Mouse (Mus musculus): Measurements from ENCODE around the gene Lrp4. TPM values are rescaled to one million over a fixed set of nuclear protein-coding genes. Genes with fewer than 3 reads are reported as not detected.

The Lrp4 gene
- polyA plus RNA-seq, 1 experiment, result not detected

DNA sequence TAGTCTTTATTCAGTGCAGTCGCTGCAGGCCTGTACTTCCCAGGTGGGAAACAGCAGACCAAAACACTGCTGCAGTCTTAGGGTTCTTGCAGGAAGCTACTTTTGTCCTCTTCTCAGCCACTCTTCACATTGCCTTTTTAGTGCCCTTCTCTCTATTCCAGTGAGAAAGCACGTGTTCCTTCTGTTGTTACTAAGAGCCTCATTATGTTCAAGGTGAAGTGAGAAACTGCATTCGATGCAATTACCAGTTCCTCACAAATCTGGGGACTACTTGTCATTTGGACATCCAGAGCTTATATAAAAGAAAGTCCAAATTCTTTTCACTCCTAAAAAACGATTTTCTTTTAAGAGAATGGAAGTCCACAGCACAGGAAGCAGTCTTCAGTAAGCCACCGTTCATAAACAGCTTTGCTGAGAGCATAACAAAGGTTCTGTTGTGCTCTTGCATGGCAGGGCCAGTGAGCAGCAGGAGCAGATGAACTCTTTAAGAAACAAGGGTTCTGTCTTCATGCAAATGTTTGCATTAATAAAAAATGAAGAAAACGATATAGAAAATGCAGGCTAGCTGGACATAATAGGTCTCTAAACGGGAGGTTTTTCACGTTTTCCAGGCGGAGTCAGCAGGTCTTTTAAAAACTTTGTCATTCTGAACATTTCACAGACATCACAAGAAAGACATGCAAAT, 27.3 kb upstream of the Lrp4 start:
- Histone ChIP-seq H3K4me3 (ENCODE audit: insufficient read depth, low read depth, low read length) (no peak overlapping the region), H3K4me1 (ENCODE audit: control insufficient read depth, insufficient read depth, low read length) (peaks cover 3% of the 10 kb centered on the region), H3K27ac (ENCODE audit: insufficient read depth, low read depth, low read length) (peak overlapping the region; percentile 14)
- TF ChIP-seq CTCF (IDR thresholded peaks at IDR 0.05; ENCODE audit: insufficient read depth, low read depth, low read length) (no peak), POLR2A (IDR thresholded peaks at IDR 0.05; ENCODE audit: insufficient read depth, low read depth, low read length) (no peak)
- WGBS, result 20% methylated on average over 9 of the region's 9 CpGs

DNA sequence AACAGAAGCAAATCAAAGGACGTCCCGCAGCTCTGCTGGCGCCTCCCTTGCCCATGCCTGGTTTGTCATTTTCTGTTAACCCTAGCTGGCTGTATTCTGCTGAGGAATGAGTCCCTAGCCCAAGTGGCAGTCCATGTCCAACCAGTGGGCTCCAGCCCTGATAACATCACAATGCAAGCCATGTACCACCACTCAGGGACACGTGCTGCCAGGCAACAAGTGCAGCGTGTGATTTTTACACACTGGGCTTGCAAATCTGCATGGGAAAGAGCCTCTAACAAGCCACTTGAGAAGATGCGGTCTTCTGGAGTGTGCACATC, 26.8 kb upstream of the Lrp4 start:
- peak overlapping the region; percentile 14 for H3K27ac ChIP-seq (ENCODE audit: insufficient read depth, low read depth, low read length)
- TF ChIP-seq POLR2A (IDR thresholded peaks at IDR 0.05; ENCODE audit: insufficient read depth, low read depth, low read length) (no peak), CTCF (IDR thresholded peaks at IDR 0.05; ENCODE audit: insufficient read depth, low read depth, low read length) (no peak)
- WGBS, result 35% methylated on average over 6 of the region's 6 CpGs
- no peak overlapping the region for H3K4me3 ChIP-seq (ENCODE audit: insufficient read depth, low read depth, low read length)
- H3K4me1 ChIP-seq (ENCODE audit: control insufficient read depth, insufficient read depth, low read length), result peaks cover 3% of the 10 kb centered on the region

GRCm38 (mm10) chr2:91436713-91437112, 20.6 kb upstream of the Lrp4 start:
- no peak overlapping the region for H3K4me3 ChIP-seq (ENCODE audit: insufficient read depth, low read depth, low read length)
- H3K4me1 ChIP-seq (ENCODE audit: control insufficient read depth, insufficient read depth, low read length), result peaks cover 9% of the 10 kb centered on the region
- H3K27ac ChIP-seq (ENCODE audit: insufficient read depth, low read depth, low read length), result peak overlapping the region; percentile 40; the same call in 1 of the 2 replicates
- 25% methylated on average over 8 of the region's 8 CpGs for WGBS
- TF ChIP-seq POLR2A (IDR thresholded peaks at IDR 0.05; ENCODE audit: insufficient read depth, low read depth, low read length) (no peak), CTCF (IDR thresholded peaks at IDR 0.05; ENCODE audit: insufficient read depth, low read depth, low read length) (no peak)

DNA sequence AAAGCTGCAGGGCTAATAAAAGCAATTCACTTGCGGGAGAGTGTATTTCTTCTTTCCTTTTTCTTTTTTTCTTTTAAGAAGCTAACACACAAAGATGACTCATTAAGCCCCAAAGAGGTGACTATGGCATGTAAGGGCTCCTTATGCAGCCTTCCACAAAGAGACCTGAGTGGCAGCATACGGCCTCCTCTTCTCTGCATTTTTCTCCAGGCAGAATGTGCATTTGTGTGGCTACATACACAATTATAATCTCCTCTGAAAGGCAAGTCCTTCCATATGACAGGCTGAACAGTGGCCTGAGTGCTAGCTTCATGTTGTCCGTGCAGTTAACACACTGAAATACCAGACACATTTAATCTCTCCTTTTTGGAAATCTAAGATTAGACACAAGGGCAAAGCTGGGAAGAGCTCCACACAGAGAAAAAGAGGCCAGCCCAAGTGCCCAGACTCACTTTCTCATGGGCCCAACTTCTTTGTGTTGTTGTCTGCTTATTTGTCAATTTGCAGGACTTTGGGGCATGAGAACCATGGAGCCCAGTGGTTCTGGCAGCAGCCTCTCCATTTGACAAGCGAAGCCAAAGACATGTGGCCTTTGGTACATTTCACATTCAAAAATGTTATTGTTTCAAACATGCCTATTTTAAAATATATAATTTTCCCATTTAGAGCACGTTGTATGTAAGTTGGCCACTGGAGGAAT, 20.0 kb upstream of the Lrp4 start:
- 32% methylated on average over 5 of the region's 5 CpGs for WGBS
- Histone ChIP-seq H3K4me3 (ENCODE audit: insufficient read depth, low read depth, low read length) (no peak overlapping the region), H3K4me1 (ENCODE audit: control insufficient read depth, insufficient read depth, low read length) (peaks cover 9% of the 10 kb centered on the region), H3K27ac (ENCODE audit: insufficient read depth, low read depth, low read length) (peak overlapping the region; percentile 85; the same call in 1 of the 2 replicates)
- TF ChIP-seq CTCF (IDR thresholded peaks at IDR 0.05; ENCODE audit: insufficient read depth, low read depth, low read length) (no peak), POLR2A (IDR thresholded peaks at IDR 0.05; ENCODE audit: insufficient read depth, low read depth, low read length) (no peak)

DNA sequence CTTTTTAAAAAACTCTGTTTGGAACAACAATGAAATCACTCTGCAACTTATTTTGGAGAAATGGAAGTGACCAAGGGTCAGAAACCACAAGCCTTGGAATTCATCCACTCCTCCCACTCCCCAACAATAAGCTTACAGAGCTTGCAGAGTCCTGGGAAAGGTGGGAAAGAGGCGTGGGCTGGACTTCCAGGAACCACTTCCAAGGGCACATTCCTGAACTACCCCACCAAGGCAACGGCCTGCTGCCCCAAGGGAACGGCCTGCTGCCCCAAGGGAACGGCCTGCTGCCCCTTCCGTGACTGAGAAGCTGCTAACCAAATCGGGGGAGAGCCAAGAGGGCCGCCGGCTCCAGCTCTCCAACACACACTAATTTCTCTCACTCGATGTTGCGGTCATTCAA, 18.0 kb upstream of the Lrp4 start:
- WGBS, result 73% methylated on average over 10 of the region's 10 CpGs
- H3K4me1 ChIP-seq (ENCODE audit: control insufficient read depth, insufficient read depth, low read length), result peaks cover 9% of the 10 kb centered on the region
- TF ChIP-seq POLR2A (IDR thresholded peaks at IDR 0.05; ENCODE audit: insufficient read depth, low read depth, low read length) (no peak), CTCF (IDR thresholded peaks at IDR 0.05; ENCODE audit: insufficient read depth, low read depth, low read length) (no peak)
- no peak overlapping the region for H3K27ac ChIP-seq (ENCODE audit: insufficient read depth, low read depth, low read length)
- H3K4me3 ChIP-seq (ENCODE audit: insufficient read depth, low read depth, low read length), result no peak overlapping the region

DNA sequence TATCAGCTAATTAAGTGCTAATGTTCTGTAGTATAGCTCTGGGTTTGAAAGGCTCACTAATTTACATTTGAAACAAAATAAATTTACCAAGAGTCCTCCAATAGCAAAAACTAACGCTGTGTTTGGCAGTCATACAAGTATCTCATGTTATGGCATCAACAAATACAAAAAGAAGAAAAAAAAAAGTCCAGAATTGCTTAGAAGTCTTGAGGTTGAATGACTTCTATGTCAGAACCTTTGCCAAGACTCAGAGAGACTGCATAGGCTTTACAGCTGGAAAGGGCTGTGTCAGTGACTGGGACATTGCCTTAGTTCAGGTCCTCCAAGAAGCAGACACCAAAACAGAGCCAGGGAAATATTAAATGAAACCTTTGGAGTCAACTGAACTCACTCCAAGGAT, 17.4 kb upstream of the Lrp4 start:
- 35% methylated on average over 1 of the region's 1 CpGs for WGBS
- Histone ChIP-seq H3K27ac (ENCODE audit: insufficient read depth, low read depth, low read length) (no peak overlapping the region), H3K4me3 (ENCODE audit: insufficient read depth, low read depth, low read length) (no peak overlapping the region), H3K4me1 (ENCODE audit: control insufficient read depth, insufficient read depth, low read length) (peaks cover 9% of the 10 kb centered on the region)
- no peak for TF ChIP-seq POLR2A (IDR thresholded peaks at IDR 0.05; ENCODE audit: insufficient read depth, low read depth, low read length)
- no peak for TF ChIP-seq CTCF (IDR thresholded peaks at IDR 0.05; ENCODE audit: insufficient read depth, low read depth, low read length)

GRCm38 (mm10) chr2:91440686-91441085, 16.6 kb upstream of the Lrp4 start:
- Histone ChIP-seq H3K4me3 (ENCODE audit: insufficient read depth, low read depth, low read length) (no peak overlapping the region), H3K4me1 (ENCODE audit: control insufficient read depth, insufficient read depth, low read length) (peaks cover 9% of the 10 kb centered on the region), H3K27ac (ENCODE audit: insufficient read depth, low read depth, low read length) (no peak overlapping the region)
- 89% methylated on average over 5 of the region's 5 CpGs for WGBS
- TF ChIP-seq POLR2A (IDR thresholded peaks at IDR 0.05; ENCODE audit: insufficient read depth, low read depth, low read length) (no peak), CTCF (IDR thresholded peaks at IDR 0.05; ENCODE audit: insufficient read depth, low read depth, low read length) (no peak)

DNA sequence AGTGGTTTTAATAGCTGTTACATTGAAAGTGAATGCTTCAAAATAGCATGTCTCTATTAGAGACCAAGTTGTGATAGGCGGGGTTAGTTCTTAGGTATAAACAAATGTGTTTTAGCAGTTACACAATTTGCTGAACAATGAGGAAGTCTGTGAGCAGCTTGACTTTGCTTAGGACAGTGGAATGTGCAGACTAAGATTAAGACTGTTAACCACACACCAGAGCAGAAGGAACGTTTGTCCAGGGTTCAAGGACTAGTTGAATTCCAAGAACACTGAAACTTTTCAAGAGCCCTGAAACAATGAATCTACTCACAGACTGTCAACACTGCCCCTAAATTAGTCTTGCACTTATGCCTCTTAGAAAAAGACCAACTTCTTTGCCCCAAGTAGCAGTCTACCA, 15.6 kb upstream of the Lrp4 start:
- TF ChIP-seq POLR2A (IDR thresholded peaks at IDR 0.05; ENCODE audit: insufficient read depth, low read depth, low read length), result no peak
- TF ChIP-seq CTCF (IDR thresholded peaks at IDR 0.05; ENCODE audit: insufficient read depth, low read depth, low read length), result no peak
- WGBS, result 53% methylated on average over 2 of the region's 2 CpGs
- Histone ChIP-seq H3K4me3 (ENCODE audit: insufficient read depth, low read depth, low read length) (no peak overlapping the region), H3K4me1 (ENCODE audit: control insufficient read depth, insufficient read depth, low read length) (peaks cover 9% of the 10 kb centered on the region), H3K27ac (ENCODE audit: insufficient read depth, low read depth, low read length) (no peak overlapping the region)

GRCm38 (mm10) chr2:91442241-91442640, 15.1 kb upstream of the Lrp4 start:
- 36% methylated on average over 1 of the region's 1 CpGs for WGBS
- TF ChIP-seq CTCF (IDR thresholded peaks at IDR 0.05; ENCODE audit: insufficient read depth, low read depth, low read length) (no peak), POLR2A (IDR thresholded peaks at IDR 0.05; ENCODE audit: insufficient read depth, low read depth, low read length) (no peak)
- H3K27ac ChIP-seq (ENCODE audit: insufficient read depth, low read depth, low read length), result no peak overlapping the region

More at GRCm38 (mm10) chr2:91442241-91442640, 15.1 kb upstream of the Lrp4 start:
- Histone ChIP-seq H3K4me3 (ENCODE audit: insufficient read depth, low read depth, low read length) (no peak overlapping the region), H3K4me1 (ENCODE audit: control insufficient read depth, insufficient read depth, low read length) (peaks cover 9% of the 10 kb centered on the region)

Measured in olfactory bulb, adult 2 months (tissue).